ENCODE assay signal across 10 mouse cellular contexts in genomic region chr15:96617555-96617954, GRCm38 (mm10).
"Had no signal": no experiment of that assay in that cellular context is flagged by ENCODE, and none has a peak within 500 bp of the region (broad histone marks: within the 10 kb centered on the region; RNA-seq: fewer than 3 reads in every experiment).

No protein-coding gene starts in this region.

- DNase-seq: kidney, postnatal 25 days; lung, adult 2 months; lung, postnatal 36 days; right cerebral cortex, postnatal 25 days had no signal

- H3K9me3 ChIP-seq: liver, embryonic 15.5 days had no signal

- ATAC-seq: lung, postnatal 0 days; midbrain, embryonic 13.5 days had no signal

- H3K27ac ChIP-seq: left cerebral cortex, adult 2 months; limb, embryonic 10.5 days; liver, embryonic 15.5 days; midbrain, embryonic 13.5 days had no signal

- H3K27me3 ChIP-seq: liver, embryonic 15.5 days; midbrain, embryonic 13.5 days had no signal

- H3K9ac ChIP-seq: liver, embryonic 15.5 days; midbrain, embryonic 13.5 days had no signal

- H3K4me1 ChIP-seq: limb, embryonic 10.5 days; liver, embryonic 15.5 days; midbrain, embryonic 13.5 days had no signal

- H3K4me3 ChIP-seq: left cerebral cortex, adult 2 months; limb, embryonic 10.5 days; liver, embryonic 15.5 days; midbrain, embryonic 13.5 days had no signal

- H3K4me2 ChIP-seq: liver, embryonic 11.5 days; liver, embryonic 15.5 days; midbrain, embryonic 13.5 days had no signal
